Mouse (Mus musculus): Measurements from ENCODE around the gene Sod1.

DNA sequence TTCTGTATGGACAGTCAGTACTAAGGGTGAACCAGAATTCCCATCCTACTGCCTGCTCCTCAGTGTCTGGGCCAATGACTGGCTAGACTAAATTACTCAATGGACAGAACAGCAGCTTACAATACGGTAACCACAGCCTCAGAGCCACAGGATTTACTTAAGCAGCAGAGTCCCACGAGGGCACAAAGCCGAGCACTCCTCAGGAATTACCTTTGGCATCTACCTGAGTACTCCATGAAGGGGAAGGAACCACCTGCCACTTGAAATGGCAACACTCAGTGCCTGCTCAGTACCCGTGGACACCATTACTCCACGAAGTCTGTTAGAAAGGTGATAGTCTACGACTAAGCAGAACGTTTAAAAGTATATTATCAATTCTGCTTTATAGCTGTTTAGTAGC, 10.7 kb downstream of the Sod1 start:
- TF ChIP-seq CTCF (IDR thresholded peaks at IDR 0.05; ENCODE audit: insufficient read depth, low read depth, low read length) (no peak), POLR2A (IDR thresholded peaks at IDR 0.05; ENCODE audit: insufficient read depth, low read depth, low read length) (no peak)
